Mouse (Mus musculus): ENCODE data around the gene Mrc1. TPM values are rescaled to one million over a fixed set of nuclear protein-coding genes. Genes with fewer than 3 reads are reported as not detected.
"Not testable (repeated sequence)": the region's sequence is repeated elsewhere in the genome, so short reads cannot be mapped to it uniquely, and the experiment has no call there.

The Mrc1 gene
- 1 to 10 TPM; 3.2 to 3.9 (median 3.5) TPM for total RNA-seq (2022)

DNA sequence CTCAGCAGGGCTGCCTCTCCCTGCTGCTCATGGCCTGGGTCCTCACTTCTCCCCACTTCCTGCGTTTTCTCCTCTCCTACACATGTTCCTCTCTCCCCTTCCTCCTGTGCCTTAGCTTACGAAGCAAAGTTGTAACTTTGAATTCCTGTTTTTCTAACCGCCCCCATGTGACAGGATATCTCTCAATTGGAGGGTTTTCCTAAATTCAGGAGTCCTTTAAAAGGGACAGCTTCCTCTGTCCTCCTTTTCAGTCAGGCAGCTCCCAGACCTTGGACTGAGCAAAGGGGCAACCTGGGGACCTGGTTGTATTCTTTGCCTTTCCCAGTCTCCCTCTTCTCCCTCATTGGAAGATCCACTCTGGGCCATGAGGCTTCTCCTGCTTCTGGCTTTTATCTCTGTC lies at the start of gene Mrc1:
Gene Mrc1, plus strand, starts transcription at position 244 of the 400 bp plus-strand sequence.
- DNase-seq (ENCODE audit: low spot score in 2 of 2) = no peak

- DNase-seq (ENCODE audit: low spot score in 2 of 2) = no peak
Observed at GRCm38 (mm10) chr2:14184375-14184774, 44.8 kb upstream of the Mrc1 start.

- no peak for DNase-seq (ENCODE audit: low spot score in 2 of 2)
Observed at GRCm38 (mm10) chr2:14190684-14191083, 38.5 kb upstream of the Mrc1 start.

- DNase-seq (ENCODE audit: low spot score in 2 of 2) = no peak
Observed at GRCm38 (mm10) chr2:14191601-14192000, 37.6 kb upstream of the Mrc1 start.

- DNase-seq (ENCODE audit: low spot score in 2 of 2) = no peak
Observed at GRCm38 (mm10) chr2:14192046-14192445, 37.1 kb upstream of the Mrc1 start.

GRCm38 (mm10) chr2:14198325-14198903 lies 30.8 kb upstream of the Mrc1 start:
- not testable (repeated sequence) for DNase-seq (ENCODE audit: low spot score in 2 of 2)

- DNase-seq (ENCODE audit: low spot score in 2 of 2) = no peak
Observed at GRCm38 (mm10) chr2:14199621-14200020, 29.6 kb upstream of the Mrc1 start.

DNA sequence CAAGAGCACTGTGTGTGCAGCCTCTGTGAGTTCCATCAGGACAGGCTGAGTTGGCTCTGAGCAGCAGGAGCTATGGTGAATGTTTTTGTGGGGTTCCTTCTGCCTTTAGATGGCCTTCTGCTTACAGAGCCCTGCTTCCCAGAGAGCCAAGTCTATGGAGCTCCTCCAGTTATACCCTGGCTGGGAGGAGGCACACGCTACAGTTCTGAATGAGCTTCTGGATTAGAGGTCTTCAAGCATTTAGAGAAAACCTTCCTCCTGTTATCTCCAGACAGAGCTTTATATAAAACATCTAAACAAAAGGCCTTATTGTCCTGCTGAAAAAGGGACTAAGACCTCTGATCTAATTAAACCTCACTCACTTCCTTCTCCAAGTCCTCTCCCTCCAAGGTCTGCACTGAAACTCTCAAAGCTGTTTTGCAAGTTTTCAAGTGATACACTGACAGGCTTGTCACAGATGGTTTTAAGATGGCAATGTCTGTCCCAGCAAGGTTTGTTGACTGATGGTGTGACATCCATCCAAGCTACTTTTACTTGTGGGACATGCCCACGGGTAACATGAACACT lies 28.2 kb upstream of the Mrc1 start:
- not testable (repeated sequence) for DNase-seq (ENCODE audit: low spot score in 2 of 2)

- no peak for DNase-seq (ENCODE audit: low spot score in 2 of 2)
Observed at GRCm38 (mm10) chr2:14204308-14204707, 24.9 kb upstream of the Mrc1 start.

GRCm38 (mm10) chr2:14206798-14207197 lies 22.4 kb upstream of the Mrc1 start:
- no peak for DNase-seq (ENCODE audit: low spot score in 2 of 2)

DNA sequence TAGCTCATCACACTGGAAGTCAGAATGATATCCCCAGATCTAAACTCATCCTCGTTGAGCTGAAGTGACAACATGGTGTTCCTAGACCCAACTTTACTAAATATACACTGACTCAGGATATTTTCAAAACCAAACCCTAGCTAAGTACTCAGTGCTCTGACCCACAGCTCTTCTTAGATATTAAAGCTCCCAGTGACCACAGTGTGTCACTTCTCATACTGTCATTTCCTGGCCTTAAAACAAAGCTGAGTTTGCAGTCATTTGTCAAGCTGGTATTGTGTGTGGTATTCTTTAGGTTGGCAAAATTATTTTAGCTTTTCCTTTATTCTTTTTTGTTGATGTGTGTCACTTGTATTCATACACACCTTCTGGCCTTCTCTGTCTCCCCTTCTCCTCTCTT lies 18.5 kb upstream of the Mrc1 start:
- DNase-seq (ENCODE audit: low spot score in 2 of 2) = no peak

- DNase-seq (ENCODE audit: low spot score in 2 of 2) = no peak
Observed at GRCm38 (mm10) chr2:14211606-14212005, 17.6 kb upstream of the Mrc1 start.

DNA sequence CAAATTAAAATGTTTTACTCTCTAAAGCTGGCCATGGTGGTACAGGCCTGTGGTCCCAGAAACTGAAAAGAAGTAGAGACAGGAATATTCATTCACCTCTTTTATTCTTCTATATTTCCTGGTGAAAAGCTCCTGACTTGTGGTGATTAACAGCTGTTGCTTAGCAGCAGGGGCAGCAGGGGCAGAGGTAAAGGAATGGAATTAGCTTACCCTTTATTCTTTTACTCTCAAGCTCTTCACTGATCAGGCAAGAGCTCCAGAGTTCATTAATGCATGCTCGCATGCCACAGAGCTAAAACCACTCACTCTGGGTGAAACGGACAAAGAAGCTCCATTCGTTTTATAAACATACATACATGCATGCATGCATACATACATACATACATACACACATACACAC lies 14.4 kb upstream of the Mrc1 start:
- no peak for DNase-seq (ENCODE audit: low spot score in 2 of 2)

GRCm38 (mm10) chr2:14216653-14217052 lies 12.5 kb upstream of the Mrc1 start:
- DNase-seq (ENCODE audit: low spot score in 2 of 2) = no peak

GRCm38 (mm10) chr2:14218126-14218525 lies 11.1 kb upstream of the Mrc1 start:
- no peak for DNase-seq (ENCODE audit: low spot score in 2 of 2)

- no peak for DNase-seq (ENCODE audit: low spot score in 2 of 2)
Observed at GRCm38 (mm10) chr2:14224387-14224786, 4.8 kb upstream of the Mrc1 start.

GRCm38 (mm10) chr2:14228495-14228894 lies 697 bp upstream of the Mrc1 start:
- DNase-seq (ENCODE audit: low spot score in 2 of 2) = no peak

DNA sequence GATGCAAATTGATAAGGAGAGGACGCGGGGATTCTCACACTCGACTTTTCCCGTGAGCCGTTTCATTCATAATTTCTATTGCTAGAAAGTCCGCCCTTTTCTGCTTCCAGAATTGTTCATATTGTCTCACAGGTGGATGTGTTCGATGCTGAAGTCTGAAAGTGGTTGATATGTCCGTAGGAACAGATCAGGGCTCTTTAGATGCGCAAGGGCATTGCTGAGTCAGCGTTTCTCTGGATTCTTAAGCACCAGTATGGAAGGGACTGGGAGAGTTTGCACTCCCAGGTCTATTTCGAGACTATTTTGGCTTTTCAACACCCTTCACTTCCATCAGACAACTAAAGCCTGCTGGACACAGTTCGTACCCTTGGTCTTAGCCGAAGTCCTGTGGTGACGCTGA lies 787 bp downstream of the Mrc1 start:
- DNase-seq (ENCODE audit: low spot score in 2 of 2) = no peak

GRCm38 (mm10) chr2:14232897-14233296 lies 3.7 kb downstream of the Mrc1 start:
- DNase-seq (ENCODE audit: low spot score in 2 of 2) = no peak

GRCm38 (mm10) chr2:14233983-14234382 lies 4.8 kb downstream of the Mrc1 start:
- no peak for DNase-seq (ENCODE audit: low spot score in 2 of 2)

GRCm38 (mm10) chr2:14235319-14235718 lies 6.1 kb downstream of the Mrc1 start:
- DNase-seq (ENCODE audit: low spot score in 2 of 2) = no peak

- no peak for DNase-seq (ENCODE audit: low spot score in 2 of 2)
Observed at GRCm38 (mm10) chr2:14236920-14237319, 7.7 kb downstream of the Mrc1 start.

DNA sequence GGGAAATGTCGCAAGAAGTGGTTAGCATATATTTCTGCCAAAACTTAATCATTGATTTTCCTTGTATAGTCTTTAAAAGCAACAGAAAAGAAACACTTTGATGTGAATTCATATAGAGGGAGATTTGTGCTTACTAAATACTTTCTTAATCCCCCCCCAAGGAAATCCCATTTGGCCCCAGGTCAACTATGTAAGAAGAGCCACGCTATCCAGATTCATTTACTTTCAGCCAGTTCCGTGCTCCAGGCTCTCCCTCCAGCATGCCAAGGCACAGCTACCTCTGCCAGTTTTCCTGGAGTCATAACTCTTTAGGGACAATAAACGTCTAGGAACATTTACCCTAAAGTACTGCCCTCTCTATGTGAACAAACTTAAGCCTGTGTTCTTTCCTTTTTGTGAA lies 8.5 kb downstream of the Mrc1 start:
- DNase-seq (ENCODE audit: low spot score in 2 of 2) = no peak

GRCm38 (mm10) chr2:14239151-14239550 lies 10.0 kb downstream of the Mrc1 start:
- no peak for DNase-seq (ENCODE audit: low spot score in 2 of 2)
